Mouse (Mus musculus): ENCODE data around the gene Sphk1. TPM values are rescaled to one million over a fixed set of nuclear protein-coding genes. Genes with fewer than 3 reads are reported as not detected.
A peak's percentile ranks its signal among the peaks of the same experiment; 100 is the strongest.

Gene Sphk1
- polyA plus RNA-seq, 1 experiment from 2014 or later, result 3.6 TPM

GRCm38 (mm10) chr11:116556308-116556707, 25.6 kb downstream of the Sphk1 start:
- WGBS, result 35% methylated on average over 6 of the region's 6 CpGs
- Histone ChIP-seq H3K4me1 (ENCODE audit: control insufficient read depth, insufficient read depth, low read length) (peaks cover 27% of the 10 kb centered on the region), H3K9ac (ENCODE audit: low read length) (no peak overlapping the region), H3K36me3 (ENCODE audit: control insufficient read depth, insufficient read depth) (no peaks in the 10 kb centered on the region), H3K27me3 (ENCODE audit: control insufficient read depth, insufficient read depth, low read length) (no peaks in the 10 kb centered on the region), H3K4me3 (ENCODE audit: low read length) (no peak overlapping the region), H3K4me2 (ENCODE audit: low read depth, low read length) (no peak overlapping the region), H3K27ac (ENCODE audit: low read length) (no peak overlapping the region), H3K9me3 (replicated peaks; ENCODE audit: control insufficient read depth, low read length) (no peaks in the 10 kb centered on the region)
- no peak for ATAC-seq (replicated peaks; ENCODE audit: extremely low read depth, insufficient read depth, low FRiP score)

GRCm38 (mm10) chr11:116565283-116566041, 34.7 kb downstream of the Sphk1 start:
- H3K4me3 ChIP-seq (ENCODE audit: low read length), result no peak overlapping the region
- ATAC-seq (replicated peaks; ENCODE audit: extremely low read depth, insufficient read depth, low FRiP score), result no peak
- H3K27me3 ChIP-seq (ENCODE audit: control insufficient read depth, insufficient read depth, low read length), result no peaks in the 10 kb centered on the region
- H3K9ac ChIP-seq (ENCODE audit: low read length), result no peak overlapping the region
- H3K4me1 ChIP-seq (ENCODE audit: control insufficient read depth, insufficient read depth, low read length), result peaks cover 11% of the 10 kb centered on the region
- no peak overlapping the region for H3K27ac ChIP-seq (ENCODE audit: low read length)
- no peak overlapping the region for H3K4me2 ChIP-seq (ENCODE audit: low read depth, low read length)
- H3K36me3 ChIP-seq (ENCODE audit: control insufficient read depth, insufficient read depth), result no peaks in the 10 kb centered on the region
- WGBS, result 61% methylated on average over 7 of the region's 7 CpGs
- H3K9me3 ChIP-seq (replicated peaks; ENCODE audit: control insufficient read depth, low read length), result no peaks in the 10 kb centered on the region

- no peak overlapping the region for H3K4me3 ChIP-seq (ENCODE audit: low read length)
- H3K9ac ChIP-seq (ENCODE audit: low read length), result no peak overlapping the region
- H3K27me3 ChIP-seq (ENCODE audit: control insufficient read depth, insufficient read depth, low read length), result no peaks in the 10 kb centered on the region
- H3K4me1 ChIP-seq (ENCODE audit: control insufficient read depth, insufficient read depth, low read length), result peaks cover 16% of the 10 kb centered on the region
- no peak for ATAC-seq (replicated peaks; ENCODE audit: extremely low read depth, insufficient read depth, low FRiP score)
- H3K27ac ChIP-seq (ENCODE audit: low read length), result no peak overlapping the region
- WGBS, result 64% methylated on average over 8 of the region's 8 CpGs
- H3K36me3 ChIP-seq (ENCODE audit: control insufficient read depth, insufficient read depth), result no peaks in the 10 kb centered on the region
- no peaks in the 10 kb centered on the region for H3K9me3 ChIP-seq (replicated peaks; ENCODE audit: control insufficient read depth, low read length)
- no peak overlapping the region for H3K4me2 ChIP-seq (ENCODE audit: low read depth, low read length)
Measured at GRCm38 (mm10) chr11:116567531-116567930, 36.8 kb downstream of the Sphk1 start.

GRCm38 (mm10) chr11:116570821-116571220, 40.1 kb downstream of the Sphk1 start:
- ATAC-seq (replicated peaks; ENCODE audit: extremely low read depth, insufficient read depth, low FRiP score), result no peak
- Histone ChIP-seq H3K27me3 (ENCODE audit: control insufficient read depth, insufficient read depth, low read length) (no peaks in the 10 kb centered on the region), H3K27ac (ENCODE audit: low read length) (no peak overlapping the region), H3K9me3 (replicated peaks; ENCODE audit: control insufficient read depth, low read length) (no peaks in the 10 kb centered on the region), H3K4me1 (ENCODE audit: control insufficient read depth, insufficient read depth, low read length) (peaks cover 43% of the 10 kb centered on the region), H3K9ac (ENCODE audit: low read length) (no peak overlapping the region), H3K4me3 (ENCODE audit: low read length) (no peak overlapping the region), H3K4me2 (ENCODE audit: low read depth, low read length) (no peak overlapping the region), H3K36me3 (ENCODE audit: control insufficient read depth, insufficient read depth) (no peaks in the 10 kb centered on the region)
- WGBS, result 85% methylated on average over 7 of the region's 7 CpGs

- Histone ChIP-seq H3K4me3 (ENCODE audit: low read length) (no peak overlapping the region), H3K9ac (ENCODE audit: low read length) (no peak overlapping the region), H3K27ac (ENCODE audit: low read length) (no peak overlapping the region), H3K4me1 (ENCODE audit: control insufficient read depth, insufficient read depth, low read length) (peaks cover 48% of the 10 kb centered on the region), H3K9me3 (replicated peaks; ENCODE audit: control insufficient read depth, low read length) (no peaks in the 10 kb centered on the region), H3K4me2 (ENCODE audit: low read depth, low read length) (no peak overlapping the region), H3K36me3 (ENCODE audit: control insufficient read depth, insufficient read depth) (no peaks in the 10 kb centered on the region), H3K27me3 (ENCODE audit: control insufficient read depth, insufficient read depth, low read length) (no peaks in the 10 kb centered on the region)
- 60% methylated on average over 19 of the region's 19 CpGs for WGBS
- no peak for ATAC-seq (replicated peaks; ENCODE audit: extremely low read depth, insufficient read depth, low FRiP score)
Measured at GRCm38 (mm10) chr11:116571767-116572679, 41.3 kb downstream of the Sphk1 start.

- WGBS, result 44% methylated on average over 12 of the region's 12 CpGs
- H3K27ac ChIP-seq (ENCODE audit: low read length), result peak overlapping the region; percentile 11; the same call in 1 of the 2 replicates
- H3K9me3 ChIP-seq (replicated peaks; ENCODE audit: control insufficient read depth, low read length), result no peaks in the 10 kb centered on the region
- H3K4me2 ChIP-seq (ENCODE audit: low read depth, low read length), result peak overlapping the region; percentile 7; the same call in 1 of the 2 replicates
- peak overlapping the region; percentile 24; the same call in 1 of the 2 replicates for H3K9ac ChIP-seq (ENCODE audit: low read length)
- H3K4me3 ChIP-seq (ENCODE audit: low read length), result no peak overlapping the region
- peaks cover 42% of the 10 kb centered on the region for H3K4me1 ChIP-seq (ENCODE audit: control insufficient read depth, insufficient read depth, low read length)
- no peaks in the 10 kb centered on the region for H3K27me3 ChIP-seq (ENCODE audit: control insufficient read depth, insufficient read depth, low read length)
- H3K36me3 ChIP-seq (ENCODE audit: control insufficient read depth, insufficient read depth), result no peaks in the 10 kb centered on the region
- no peak for ATAC-seq (replicated peaks; ENCODE audit: extremely low read depth, insufficient read depth, low FRiP score)
Measured at GRCm38 (mm10) chr11:116572756-116573543, 42.2 kb downstream of the Sphk1 start.

- 61% methylated on average over 6 of the region's 6 CpGs for WGBS
- Histone ChIP-seq H3K27me3 (ENCODE audit: control insufficient read depth, insufficient read depth, low read length) (no peaks in the 10 kb centered on the region), H3K36me3 (ENCODE audit: control insufficient read depth, insufficient read depth) (no peaks in the 10 kb centered on the region), H3K27ac (ENCODE audit: low read length) (peak overlapping the region; percentile 17; the same call in 1 of the 2 replicates), H3K4me2 (ENCODE audit: low read depth, low read length) (no peak overlapping the region), H3K4me3 (ENCODE audit: low read length) (no peak overlapping the region), H3K9me3 (replicated peaks; ENCODE audit: control insufficient read depth, low read length) (no peaks in the 10 kb centered on the region), H3K9ac (ENCODE audit: low read length) (no peak overlapping the region), H3K4me1 (ENCODE audit: control insufficient read depth, insufficient read depth, low read length) (peaks cover 47% of the 10 kb centered on the region)
- no peak for ATAC-seq (replicated peaks; ENCODE audit: extremely low read depth, insufficient read depth, low FRiP score)
Measured at GRCm38 (mm10) chr11:116574486-116574885, 43.8 kb downstream of the Sphk1 start.

- Histone ChIP-seq H3K36me3 (ENCODE audit: control insufficient read depth, insufficient read depth) (no peaks in the 10 kb centered on the region), H3K9me3 (replicated peaks; ENCODE audit: control insufficient read depth, low read length) (no peaks in the 10 kb centered on the region), H3K9ac (ENCODE audit: low read length) (no peak overlapping the region), H3K27ac (ENCODE audit: low read length) (no peak overlapping the region), H3K4me2 (ENCODE audit: low read depth, low read length) (no peak overlapping the region), H3K4me3 (ENCODE audit: low read length) (no peak overlapping the region), H3K27me3 (ENCODE audit: control insufficient read depth, insufficient read depth, low read length) (no peaks in the 10 kb centered on the region), H3K4me1 (ENCODE audit: control insufficient read depth, insufficient read depth, low read length) (peaks cover 49% of the 10 kb centered on the region)
- ATAC-seq (replicated peaks; ENCODE audit: extremely low read depth, insufficient read depth, low FRiP score), result no peak
- 72% methylated on average over 6 of the region's 6 CpGs for WGBS
Measured at GRCm38 (mm10) chr11:116574982-116575381, 44.3 kb downstream of the Sphk1 start.
